Mouse (Mus musculus) left cerebral cortex, postnatal 36 days (tissue): ENCODE measurements around the gene Derl3. TPM values are rescaled to one million over a fixed set of nuclear protein-coding genes. Genes with fewer than 3 reads are reported as not detected.
"Not testable (repeated sequence)": the region's sequence is repeated elsewhere in the genome, so short reads cannot be mapped to it uniquely, and the experiment has no call there.

Experiments
- DNase-seq, 2 experiments: peaks; one replicate each; pipeline ENCODE4 v3.0.0; 2021 to 2022; ENCODE audit warnings: low spot score in 2 of 2, mixed read lengths in 1 of 2
- intact Hi-C: fragments of 180-260 bp; cut with DNase I; formaldehyde crosslinking; loops from one replicate; pipeline ENCODE4 v1.15.1; 2025
- total RNA-seq, 2 experiments: library from RNA; stranded (reverse); gene quantifications; 2 replicates each; pipeline ENCODE4 v1.2.3; 2021

The Derl3 gene
- total RNA-seq, 2 experiments from 2014 or later = 3.3 to 3.8 TPM

DNA sequence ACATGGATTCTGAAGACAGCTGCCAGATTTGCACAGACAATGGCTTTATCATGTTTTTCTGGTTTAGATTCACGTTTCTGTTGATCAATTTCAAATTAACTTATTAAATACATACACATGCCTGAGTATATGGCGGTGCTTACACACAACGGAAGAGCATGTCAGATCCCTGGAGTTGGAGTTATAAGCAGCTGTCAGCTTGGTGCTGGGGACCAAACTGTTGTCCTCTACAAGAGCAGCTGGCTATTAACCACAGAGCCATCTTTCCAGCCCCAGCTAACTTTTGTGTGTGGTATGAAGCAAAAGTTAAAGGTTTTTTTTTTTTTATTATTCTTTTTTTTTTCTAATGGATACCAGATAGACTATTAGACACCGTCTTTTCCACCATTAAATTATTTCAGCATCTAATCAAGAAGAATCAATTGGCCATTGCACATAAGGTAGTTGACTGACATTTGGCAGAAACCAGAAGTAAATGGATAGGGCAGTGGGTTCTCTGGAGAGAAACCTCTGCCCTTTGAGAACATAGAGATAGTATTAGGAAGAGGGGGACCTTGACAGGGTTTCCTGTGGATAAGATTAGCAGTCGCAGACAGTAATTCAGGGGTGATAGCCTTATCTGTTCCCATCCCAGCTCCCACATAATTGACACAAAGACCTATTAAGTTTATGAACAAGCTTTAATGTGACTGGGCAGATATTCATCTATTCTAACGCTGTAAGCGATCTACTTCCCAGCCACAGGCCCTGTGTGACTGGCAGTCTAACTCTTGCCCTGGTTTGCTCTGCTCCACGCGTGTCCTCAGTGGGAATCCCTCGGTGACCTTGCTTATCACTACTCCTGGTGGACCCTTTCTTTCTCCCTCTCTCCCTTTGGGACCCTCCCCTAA, 20.9 kb upstream of the Derl3 start:
- intact Hi-C loops = no loop called here
- DNase-seq = no peak

DNA sequence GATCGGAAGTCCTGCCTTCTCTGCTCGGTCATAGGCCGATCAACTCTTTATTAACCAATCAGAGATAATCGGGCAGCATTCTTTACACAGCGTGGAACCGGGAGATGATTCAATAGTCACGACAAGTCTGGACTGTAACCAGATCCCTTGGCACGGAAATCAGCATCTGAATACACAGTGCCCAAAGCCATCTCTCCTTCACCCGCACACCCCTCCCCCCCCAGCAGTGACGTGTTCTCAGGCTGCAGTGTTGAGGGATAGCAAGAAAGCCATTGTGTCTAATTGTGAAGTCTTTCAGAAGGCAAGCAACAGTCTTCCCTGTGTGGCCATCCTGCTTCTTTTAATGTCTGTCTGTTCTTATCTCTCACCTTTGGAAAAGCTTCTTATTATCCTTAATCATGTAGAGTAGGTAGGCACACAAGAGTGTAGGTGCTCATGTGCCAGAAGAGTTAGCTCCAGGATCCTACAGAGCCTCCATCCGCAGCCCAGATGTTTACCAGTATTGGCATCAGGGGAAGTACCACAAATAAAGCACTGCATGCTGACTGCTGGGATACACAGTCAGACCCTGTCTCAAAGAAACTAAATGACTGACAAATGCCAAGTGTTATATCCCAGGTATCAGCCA, 20.2 kb upstream of the Derl3 start:
- intact Hi-C loops = no loop called here
- peak; percentile 60 to 62 for DNase-seq

DNA sequence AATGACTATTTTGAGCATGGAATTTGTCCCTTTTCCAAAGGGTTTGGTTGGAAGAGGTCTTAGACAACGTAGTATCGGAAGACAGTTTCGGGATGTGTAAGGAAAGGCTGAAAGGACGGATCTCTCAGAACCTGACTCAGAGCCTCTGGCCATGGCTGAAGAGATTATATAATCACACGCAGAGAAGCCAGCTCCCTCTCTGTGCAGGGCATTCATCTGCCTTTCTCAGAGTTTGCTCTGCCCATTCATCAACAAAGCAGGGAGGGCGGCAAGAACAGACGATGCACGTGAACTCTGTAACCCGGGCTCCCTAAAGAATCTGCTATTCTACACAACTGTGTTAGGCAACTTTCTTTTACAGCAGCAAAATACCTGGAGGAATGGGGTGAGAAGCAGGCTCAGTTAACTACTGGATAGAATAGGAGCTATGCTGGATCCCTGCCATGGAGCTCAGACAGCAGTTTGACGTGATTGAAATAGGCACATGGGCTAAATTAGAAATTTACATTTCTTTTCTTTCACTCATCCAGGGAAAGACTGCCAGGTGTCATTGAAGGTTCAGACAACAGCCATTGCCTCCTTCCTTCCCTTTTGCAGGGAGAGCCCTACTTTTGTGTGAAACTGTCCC, 19.6 kb upstream of the Derl3 start:
- intact Hi-C loops = no loop called here
- no peak for DNase-seq

GRCm38 (mm10) chr10:75878836-75879235, 14.4 kb upstream of the Derl3 start:
- intact Hi-C loops = no loop called here

GRCm38 (mm10) chr10:75880351-75880750, 12.9 kb upstream of the Derl3 start:
- intact Hi-C loops = no loop called here
- DNase-seq = no peak

More at GRCm38 (mm10) chr10:75878836-75879235, 14.4 kb upstream of the Derl3 start:
- no peak for DNase-seq

GRCm38 (mm10) chr10:75880771-75881577, 12.2 kb upstream of the Derl3 start:
- DNase-seq = no peak
- intact Hi-C loops = no loop called here

- no peak for DNase-seq
- intact Hi-C loops = no loop called here
Measured at GRCm38 (mm10) chr10:75881578-75882432, 11.4 kb upstream of the Derl3 start.

GRCm38 (mm10) chr10:75882433-75883231, 10.6 kb upstream of the Derl3 start:
- intact Hi-C loops = loop anchor here (1.0 kb wide), 1 partner anchor 69 kb away; no protein-coding TSS in a partner anchor
- DNase-seq = no peak

- intact Hi-C loops = loop anchor here (1.0 kb wide), 1 partner anchor 68 kb away; no protein-coding TSS in a partner anchor
- peak; percentile 79 for DNase-seq
Measured at GRCm38 (mm10) chr10:75883232-75883552, 10.0 kb upstream of the Derl3 start.

DNA sequence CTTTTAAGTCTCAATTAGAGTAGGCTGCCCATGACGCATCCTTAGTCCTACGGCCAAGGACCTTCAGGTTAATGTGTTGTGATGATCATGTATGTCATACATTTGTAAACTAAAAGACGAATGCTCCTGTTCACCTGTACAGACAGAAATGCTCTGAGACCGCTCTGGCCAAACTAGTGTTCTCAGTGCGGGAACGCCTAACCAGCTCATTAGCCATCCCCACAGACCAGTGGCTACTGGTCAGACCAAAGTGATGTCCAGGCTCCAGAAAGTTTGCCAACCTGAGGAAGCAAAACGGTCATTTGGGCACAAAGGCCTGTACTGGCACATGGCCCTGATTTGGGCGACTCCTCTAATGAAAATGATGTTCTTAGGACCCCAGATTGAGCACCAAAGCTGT, 8.5 kb upstream of the Derl3 start:
- intact Hi-C loops = no loop called here

DNA sequence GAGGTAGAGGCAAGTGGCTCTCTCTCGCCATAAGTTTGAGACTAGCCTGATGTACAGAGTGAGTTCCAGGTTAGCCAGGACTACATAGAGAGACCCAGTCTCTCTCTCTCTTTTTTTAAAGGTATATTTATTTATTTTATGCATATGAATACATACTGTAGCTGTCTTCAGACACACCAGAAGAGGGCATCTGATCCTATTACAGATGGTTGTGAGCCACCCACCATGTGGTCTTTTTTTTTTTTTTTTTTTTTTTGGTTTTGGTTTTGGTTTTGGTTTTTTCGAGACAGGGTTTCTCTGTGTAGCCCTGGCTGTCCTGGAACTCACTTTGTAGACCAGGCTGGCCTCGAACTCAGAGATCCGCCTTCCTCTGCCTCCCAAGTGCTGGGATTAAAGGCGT, 5.7 kb upstream of the Derl3 start:
- intact Hi-C loops = not testable (repeated sequence)

More for the DNA sequence above, 8.5 kb upstream of the Derl3 start:
- no peak for DNase-seq

DNA sequence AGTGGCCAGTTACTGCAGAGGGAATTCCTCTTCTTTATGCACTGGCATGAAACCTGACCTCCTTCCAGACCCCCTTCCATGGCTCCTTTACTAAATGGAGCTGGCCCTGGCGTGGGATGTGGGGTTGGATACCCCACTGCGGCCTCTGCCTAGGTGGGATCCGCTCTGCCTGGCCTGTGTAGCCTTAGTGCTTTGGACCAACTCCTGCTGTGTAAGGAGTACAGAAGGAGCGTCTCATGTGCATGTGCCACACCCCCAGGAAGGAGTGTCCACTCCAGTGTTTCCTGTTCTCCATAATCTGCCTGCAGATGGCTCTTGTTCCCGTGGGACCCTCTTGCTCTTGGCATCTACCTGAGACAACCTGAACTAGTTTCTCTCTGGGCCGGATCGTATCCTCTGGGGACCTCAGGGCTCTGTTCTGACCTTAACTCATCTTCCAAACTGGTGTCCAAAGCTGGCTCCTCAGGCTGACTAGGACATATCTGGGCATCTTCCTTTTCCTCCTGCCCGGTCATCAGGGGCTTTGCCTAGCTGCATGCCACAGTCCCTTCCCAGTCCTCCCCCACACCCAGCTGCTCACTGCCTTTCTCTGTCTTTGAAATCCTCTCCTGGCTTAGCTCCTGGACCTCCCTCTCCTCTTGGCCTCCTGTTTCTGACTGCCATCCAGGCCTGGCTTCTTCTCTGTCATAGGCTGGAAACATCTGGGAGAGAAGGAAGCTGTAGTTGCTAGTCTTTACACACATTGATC, 3.6 kb upstream of the Derl3 start:
- no peak for DNase-seq
- intact Hi-C loops = no loop called here

More for the DNA sequence above, 5.7 kb upstream of the Derl3 start:
- not testable (repeated sequence) for DNase-seq

DNA sequence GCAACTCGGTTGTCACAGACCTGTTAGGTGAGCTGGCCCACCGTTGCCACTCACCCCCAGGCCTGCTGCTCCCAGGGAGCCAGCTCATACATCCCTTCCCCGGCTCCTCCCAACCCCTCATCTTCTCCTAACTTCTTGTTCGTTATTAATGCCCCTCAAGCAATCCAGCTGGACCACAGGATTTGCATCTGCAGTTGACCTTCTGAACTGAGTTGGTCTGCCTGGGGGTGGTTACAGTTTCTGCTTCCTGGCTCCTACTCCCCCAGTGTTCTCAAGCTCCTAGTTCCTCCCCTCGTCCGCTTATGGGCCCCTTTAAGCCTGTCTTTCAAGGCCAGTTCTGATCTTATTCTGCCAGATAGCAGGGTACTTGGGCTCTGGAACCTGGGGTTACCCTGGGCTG, 1.4 kb downstream of the Derl3 start:
- intact Hi-C loops = no loop called here
- DNase-seq = no peak

DNA sequence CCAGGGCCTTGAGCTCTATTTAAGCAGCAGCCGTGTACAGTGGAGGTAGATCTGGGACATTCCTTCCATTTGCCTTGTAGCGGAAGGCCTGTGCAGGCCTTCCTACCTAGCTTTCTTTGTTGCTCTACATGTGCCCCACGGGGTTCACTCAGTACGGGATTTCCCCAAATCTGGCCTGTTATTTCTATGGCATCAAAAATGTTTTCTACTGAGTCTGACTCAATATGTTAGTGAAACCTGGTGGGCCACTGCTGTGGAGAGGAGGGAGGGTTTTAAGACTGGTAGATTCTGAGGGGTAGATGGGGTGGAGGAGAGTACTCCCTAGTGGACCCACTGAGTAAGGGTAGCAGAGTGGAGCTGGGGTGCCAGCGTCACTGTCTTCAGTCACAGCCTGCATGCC, 2.5 kb downstream of the Derl3 start:
- intact Hi-C loops = loop anchor here (5.0 kb wide), 1 partner anchor 42 kb away; the partner anchor contains the start of gene Mmp11
- no peak for DNase-seq

DNA sequence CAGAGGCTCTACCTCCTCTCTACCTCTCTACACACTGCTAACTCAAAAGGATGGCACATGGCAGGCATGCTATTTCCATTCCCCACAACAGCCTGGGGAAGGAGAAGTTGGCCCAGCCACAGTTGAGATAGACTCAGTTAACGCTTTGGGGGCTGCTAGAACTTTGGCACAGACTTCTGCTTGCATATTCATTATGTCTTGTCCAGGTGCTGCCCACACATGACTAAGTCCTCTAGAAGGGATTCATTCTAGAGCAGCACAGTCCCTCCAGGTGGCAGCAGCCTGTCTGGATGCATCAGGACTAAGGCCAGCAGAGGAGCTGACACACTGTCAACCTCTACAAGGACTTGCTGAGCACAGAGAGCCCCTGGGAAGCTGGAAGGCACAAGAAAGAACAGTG, 3.0 kb downstream of the Derl3 start:
- DNase-seq = peak; percentile 59 to 62
- intact Hi-C loops = loop anchor here (5.0 kb wide), 1 partner anchor 41 kb away; the partner anchor contains the start of gene Mmp11

- intact Hi-C loops = loop anchor here (1.0 to 5.0 kb wide), 2 partner anchors 40 to 54 kb away; partner anchors contain the start of gene Mmp11
- peak; percentile 40 to 69 for DNase-seq
Measured at GRCm38 (mm10) chr10:75897373-75897772, 4.2 kb downstream of the Derl3 start.

DNA sequence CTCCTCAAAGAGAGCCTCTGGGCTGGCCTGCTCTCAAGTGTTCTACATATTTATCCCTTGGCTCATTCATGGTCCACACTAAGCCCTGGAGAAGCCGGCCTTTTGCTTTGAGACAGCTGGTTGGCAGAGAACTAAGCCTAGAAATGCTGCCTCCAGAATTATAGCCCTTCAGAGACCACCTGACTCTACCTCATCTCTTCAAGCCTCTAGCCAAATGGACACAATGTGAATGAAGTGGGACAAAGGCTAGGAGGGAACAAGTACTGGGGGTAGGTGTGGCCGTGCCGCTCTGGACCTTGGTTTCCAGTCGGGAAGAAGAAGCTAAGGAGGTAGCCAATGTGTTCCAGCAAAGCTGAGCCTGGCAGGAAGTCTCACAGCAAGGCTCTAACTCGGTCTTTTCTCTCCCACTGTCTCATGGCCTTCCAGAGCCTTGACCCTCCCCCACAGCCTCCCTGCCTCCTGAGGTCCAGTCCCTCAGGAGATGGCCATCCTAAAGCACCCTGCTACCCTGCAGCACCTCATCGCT, 4.9 kb downstream of the Derl3 start:
- no peak for DNase-seq
- intact Hi-C loops = loop anchor here (5.0 kb wide), 1 partner anchor 39 kb away; the partner anchor contains the start of gene Mmp11
